Comparison of ENCODE assay signal across 15 mouse cellular contexts in the genomic region with DNA sequence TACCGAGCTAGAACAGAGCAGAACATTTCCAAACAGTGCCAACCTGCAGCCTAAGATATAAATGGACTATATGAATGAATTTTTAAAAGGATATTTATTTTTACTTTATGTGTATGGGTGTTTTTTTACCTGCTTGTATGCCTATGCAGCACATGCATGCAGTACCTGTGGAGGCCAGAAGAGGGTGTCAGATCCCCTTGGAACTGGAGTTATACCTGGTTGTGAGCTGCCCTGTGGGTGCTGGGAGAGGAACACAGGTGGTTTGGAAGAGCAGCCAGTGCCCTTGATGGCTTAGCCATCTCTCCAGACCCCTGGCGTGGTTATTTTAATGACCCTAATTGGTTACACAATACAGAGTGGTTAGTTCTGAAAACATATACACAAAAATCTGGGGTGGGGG.
DNase-seq lines count a peak whose midpoint lies in the region; ATAC-seq and TF ChIP-seq lines count a peak whose summit lies in the region.
"Had no signal": no experiment of that assay in that cellular context is flagged by ENCODE, and none has a peak within 500 bp of the region (broad histone marks: within the 10 kb centered on the region; RNA-seq: fewer than 3 reads in every experiment).

No protein-coding gene starts in this region.

- peak; percentile 46 for TF ChIP-seq CTCF in forebrain, postnatal 0 days (IDR thresholded peaks at IDR 0.05; ENCODE audit: low read depth)
- TF ChIP-seq CTCF in liver, adult 2 months (IDR thresholded peaks at IDR 0.05; ENCODE audit: low read depth, low read length) = peak; percentile 64

- H3K9me3 ChIP-seq in forebrain, postnatal 0 days (ENCODE audit: low read length) = no peaks in the 10 kb centered on the region
- no peaks in the 10 kb centered on the region for H3K9me3 ChIP-seq in forebrain, embryonic 13.5 days (replicated peaks)
- H3K9me3 ChIP-seq: hindbrain, embryonic 12.5 days; limb, embryonic 12.5 days; neural tube, embryonic 13.5 days had no signal

- H3K27me3 ChIP-seq in forebrain, postnatal 0 days (ENCODE audit: insufficient read depth, low read length) = no peaks in the 10 kb centered on the region
- no peaks in the 10 kb centered on the region for H3K27me3 ChIP-seq in forebrain, embryonic 13.5 days
- H3K27me3 ChIP-seq in liver, adult 2 months (ENCODE audit: control insufficient read depth, insufficient read depth, low read length) = no peaks in the 10 kb centered on the region
- H3K27me3 ChIP-seq in splenic B cell, adult 2 months (ENCODE audit: control insufficient read depth, insufficient read depth, low read length, poor library complexity, severe bottlenecking) = no peaks in the 10 kb centered on the region
- H3K27me3 ChIP-seq: hindbrain, embryonic 12.5 days; limb, embryonic 12.5 days; megakaryocyte, embryonic 14.5 days; neural tube, embryonic 13.5 days had no signal

- WGBS in forebrain, postnatal 0 days = 97% methylated on average over 2 of the region's 2 CpGs
- WGBS in forebrain, embryonic 13.5 days = 92% methylated on average over 2 of the region's 2 CpGs
- 92% methylated on average over 2 of the region's 2 CpGs for WGBS in liver, adult 2 months

- no peak overlapping the region for H3K4me2 ChIP-seq in forebrain, postnatal 0 days (ENCODE audit: low read depth)
- no peak overlapping the region for H3K4me2 ChIP-seq in forebrain, embryonic 13.5 days
- H3K4me2 ChIP-seq: hindbrain, embryonic 12.5 days; limb, embryonic 12.5 days; neural tube, embryonic 13.5 days had no signal

- H3K4me3 ChIP-seq in forebrain, postnatal 0 days (ENCODE audit: low read depth, low read length) = no peak overlapping the region
- no peak overlapping the region for H3K4me3 ChIP-seq in forebrain, embryonic 13.5 days
- H3K4me3 ChIP-seq in liver, adult 2 months (ENCODE audit: insufficient read depth, low read depth, low read length) = no peak overlapping the region
- H3K4me3 ChIP-seq: forebrain, embryonic 10.5 days; hindbrain, embryonic 12.5 days; limb, embryonic 12.5 days; megakaryocyte, embryonic 14.5 days; neural tube, embryonic 13.5 days had no signal

- no peak for DNase-seq in forebrain, postnatal 0 days
- peak; percentile 9 for DNase-seq in liver, adult 2 months (ENCODE audit: extremely low read depth, low read depth, low spot score)
- no peak for DNase-seq in liver
- peak; percentile 86 for DNase-seq in ES-CJ7 (ENCODE audit: low read depth, low spot score)
- peak; percentile 40 for DNase-seq in splenic B cell, adult 2 months (ENCODE audit: low read depth, low spot score)
- DNase-seq in c-Kit-positive CD71-positive TER-119-positive erythroid progenitor cells, embryonic 14.5 days (ENCODE audit: low spot score) = no peak
- DNase-seq: gastrocnemius, postnatal 36 days; right cerebral cortex, postnatal 14 days had no signal

- TF ChIP-seq POLR2A in liver, adult 2 months (IDR thresholded peaks at IDR 0.05; ENCODE audit: extremely low read depth, insufficient read depth, low read length) = no peak

- no peak overlapping the region for H3K27ac ChIP-seq in forebrain, postnatal 0 days (ENCODE audit: low read depth, low read length)
- H3K27ac ChIP-seq in forebrain, embryonic 13.5 days = no peak overlapping the region
- no peak overlapping the region for H3K27ac ChIP-seq in liver, adult 2 months (replicated peaks; ENCODE audit: insufficient read depth, low read depth, low read length)
- H3K27ac ChIP-seq: forebrain, embryonic 10.5 days; hindbrain, embryonic 12.5 days; limb, embryonic 12.5 days; neural tube, embryonic 13.5 days had no signal

- no peaks in the 10 kb centered on the region for H3K36me3 ChIP-seq in forebrain, postnatal 0 days (ENCODE audit: insufficient read depth)
- no peaks in the 10 kb centered on the region for H3K36me3 ChIP-seq in forebrain, embryonic 13.5 days (ENCODE audit: poor library complexity, severe bottlenecking)
- no peaks in the 10 kb centered on the region for H3K36me3 ChIP-seq in liver, adult 2 months (ENCODE audit: control insufficient read depth, insufficient read depth, low read length)
- H3K36me3 ChIP-seq in splenic B cell, adult 2 months (ENCODE audit: control insufficient read depth, insufficient read depth, low read length, poor library complexity, severe bottlenecking) = no peaks in the 10 kb centered on the region
- H3K36me3 ChIP-seq: forebrain, embryonic 10.5 days; hindbrain, embryonic 12.5 days; limb, embryonic 12.5 days; neural tube, embryonic 13.5 days had no signal

- H3K4me1 ChIP-seq in forebrain, postnatal 0 days (ENCODE audit: insufficient read depth) = no peaks in the 10 kb centered on the region
- peaks cover 8% of the 10 kb centered on the region for H3K4me1 ChIP-seq in forebrain, embryonic 13.5 days
- no peaks in the 10 kb centered on the region; the same call in 1 of the 2 replicates for H3K4me1 ChIP-seq in liver, adult 2 months (ENCODE audit: control insufficient read depth, insufficient read depth, low read length)

- H3K9ac ChIP-seq in forebrain, postnatal 0 days = no peak overlapping the region
- H3K9ac ChIP-seq in forebrain, embryonic 13.5 days = no peak overlapping the region
- H3K9ac ChIP-seq in liver, adult 2 months (ENCODE audit: low read depth, low read length) = no peak overlapping the region
- H3K9ac ChIP-seq: hindbrain, embryonic 12.5 days; limb, embryonic 12.5 days; neural tube, embryonic 13.5 days had no signal

- no peak for ATAC-seq in forebrain, postnatal 0 days
- ATAC-seq in forebrain, embryonic 13.5 days = no peak
- ATAC-seq in megakaryocyte, adult 5-6 weeks (ENCODE audit: poor library complexity, severe bottlenecking) = no peak

- H3K79me2 ChIP-seq in liver, adult 2 months (ENCODE audit: control insufficient read depth, insufficient read depth, low read length) = no peaks in the 10 kb centered on the region

Comparison
In these comparisons a context has a peak if more than half of its experiments do, and no peak if none do; other contexts are left out.
1. DNase-seq: peak in liver, adult 2 months (single experiment), ES-CJ7 (single experiment) and splenic B cell, adult 2 months (single experiment); none in forebrain, postnatal 0 days (single experiment), liver (single experiment) and c-Kit-positive CD71-positive TER-119-positive erythroid progenitor cells, embryonic 14.5 days (single experiment).